Mouse (Mus musculus) kidney, embryonic 16.5 days (tissue): ENCODE data around the gene Clec2g. TPM values are rescaled to one million over a fixed set of nuclear protein-coding genes. Genes with fewer than 3 reads are reported as not detected.
"Not testable (repeated sequence)": the region's sequence is repeated elsewhere in the genome, so short reads cannot be mapped to it uniquely, and the experiment has no call there.

Source experiments
- ATAC-seq: fragments of 200-750 bp; cut with Nextera tagmentation; 2 replicates; pipeline ENCODE4 v1.8.0; 2017; ENCODE audit warnings: moderate TSS enrichment; ENCODE audit not compliant: low FRiP score, low TSS enrichment
- H3K27ac ChIP-seq: fragments of 300-500 bp; sonication (generic); 2 replicates; pipeline ENCODE4 v1.5.1; 2014; ENCODE audit warnings: low read length
- H3K27me3 ChIP-seq: fragments of 300-500 bp; sonication (generic); 2 replicates; pipeline ENCODE4 v1.6.1; 2014; ENCODE audit warnings: low read length, control low read depth, mixed read lengths; ENCODE audit not compliant: insufficient read depth
- H3K36me3 ChIP-seq: fragments of 300-500 bp; sonication (generic); 2 replicates; pipeline ENCODE4 v1.6.1; 2014; ENCODE audit warnings: low read length, control low read depth, mixed read lengths; ENCODE audit not compliant: insufficient read depth
- H3K4me1 ChIP-seq: fragments of 300-500 bp; sonication (generic); 2 replicates; pipeline ENCODE4 v1.6.1; 2014; ENCODE audit warnings: low read length, control low read depth, mixed read lengths; ENCODE audit not compliant: insufficient read depth
- H3K4me2 ChIP-seq: fragments of 300-500 bp; sonication (generic); replicated peaks from 2 replicates; pipeline ENCODE4 v1.6.1; 2014; ENCODE audit warnings: low read depth, low read length
- H3K4me3 ChIP-seq: fragments of 300-500 bp; sonication (generic); 2 replicates; pipeline ENCODE4 v1.5.1; 2014; ENCODE audit warnings: mild to moderate bottlenecking, low read length
- H3K9ac ChIP-seq: fragments of 300-500 bp; sonication (generic); replicated peaks from 2 replicates; pipeline ENCODE4 v1.6.1; 2014; ENCODE audit warnings: low read length
- H3K9me3 ChIP-seq: fragments of 300-500 bp; sonication (generic); 2 replicates; pipeline ENCODE4 v1.6.1; 2016; ENCODE audit warnings: low read length, control low read depth
- WGBS: fragments of 180-500 bp; shearing (Covaris S2); extraction: QIAGEN DNeasy Blood & Tissue Kit; methylation state at CpG from one replicate; pipeline ENCODE4 v1.1.7; 2014; 5-methylcytosine and 5-hydroxymethylcytosine counted together
- polyA plus RNA-seq: library from polyadenylated mRNA; unstranded; fragments of >200 nt; fragmentation: Nextera tagmentation; extraction: Ambion mirVana; gene quantifications from 2 replicates; pipeline ENCODE4 v1.2.1, GENCODE M21; 2015

Clec2g gene
- polyA plus RNA-seq = not detected in 2 replicates

DNA sequence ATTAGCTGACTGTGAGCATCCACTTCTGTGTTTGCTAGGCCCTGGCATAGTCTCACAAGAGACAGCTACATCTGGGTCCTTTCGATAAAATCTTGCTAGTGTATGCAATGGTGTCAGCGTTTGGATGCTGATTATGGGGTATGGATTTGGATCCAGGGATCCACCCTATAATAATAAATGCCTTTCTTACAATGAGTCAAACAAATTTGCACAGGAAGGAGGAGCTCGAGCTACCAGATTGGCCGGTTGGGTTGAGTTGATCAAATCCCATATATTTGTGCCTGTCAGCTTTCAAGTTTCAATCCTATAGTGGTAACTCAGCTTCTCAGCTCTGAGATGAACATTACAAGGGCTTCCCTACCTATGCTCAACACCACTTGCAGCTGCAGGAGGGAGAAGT is at the start of gene Clec2g:
Clec2g (plus strand) TSS at position 301 of the 400 bp plus-strand sequence.
- H3K27ac ChIP-seq, ATAC-seq, H3K9me3 ChIP-seq, H3K27me3 ChIP-seq, H3K4me2 ChIP-seq, H3K4me1 ChIP-seq, H3K4me3 ChIP-seq, H3K9ac ChIP-seq, H3K36me3 ChIP-seq: not testable (repeated sequence)
- 91% methylated on average over 4 of the region's 4 CpGs for WGBS

DNA sequence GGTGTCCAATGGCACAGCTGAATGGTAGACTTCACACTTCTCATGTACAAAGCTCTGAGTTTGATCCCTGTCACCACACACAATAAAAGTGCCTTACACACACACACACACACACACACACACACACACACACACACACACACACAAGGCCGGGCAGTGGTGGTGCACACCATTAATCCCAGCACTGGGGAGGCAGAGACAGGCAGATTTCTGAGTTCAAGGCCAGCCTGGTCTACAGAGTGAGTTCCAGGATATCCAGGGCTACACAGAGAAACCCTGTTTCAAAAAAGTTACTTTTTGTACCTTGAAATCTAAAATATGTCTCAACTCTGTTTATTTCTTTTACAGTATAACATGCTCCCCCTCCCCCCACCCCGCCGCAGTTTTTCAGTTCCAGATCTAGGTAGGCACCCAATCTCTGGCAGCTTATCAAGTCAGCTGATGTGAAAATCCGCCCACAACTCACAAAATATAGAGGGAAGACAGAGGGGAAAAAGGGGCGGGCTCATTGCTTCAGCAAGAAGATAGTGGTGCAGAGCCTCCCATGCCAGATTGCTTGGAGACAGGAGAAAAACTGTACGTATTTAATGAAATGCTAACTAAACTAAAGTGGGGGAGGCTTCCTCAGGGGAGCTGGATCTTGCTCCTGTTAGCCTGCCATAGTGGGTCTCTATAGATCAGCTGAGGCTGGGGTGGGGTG is 46.9 kb upstream of the Clec2g start, which contains the start of gene Clec2i:
Clec2i (plus strand) TSS at position 498 of the 700 bp plus-strand sequence.
- not testable (repeated sequence) for H3K36me3 ChIP-seq, H3K9ac ChIP-seq, H3K9me3 ChIP-seq, ATAC-seq, H3K27ac ChIP-seq, H3K4me1 ChIP-seq, H3K4me3 ChIP-seq, H3K4me2 ChIP-seq, H3K27me3 ChIP-seq
- 84% methylated on average over 6 of the region's 6 CpGs for WGBS

DNA sequence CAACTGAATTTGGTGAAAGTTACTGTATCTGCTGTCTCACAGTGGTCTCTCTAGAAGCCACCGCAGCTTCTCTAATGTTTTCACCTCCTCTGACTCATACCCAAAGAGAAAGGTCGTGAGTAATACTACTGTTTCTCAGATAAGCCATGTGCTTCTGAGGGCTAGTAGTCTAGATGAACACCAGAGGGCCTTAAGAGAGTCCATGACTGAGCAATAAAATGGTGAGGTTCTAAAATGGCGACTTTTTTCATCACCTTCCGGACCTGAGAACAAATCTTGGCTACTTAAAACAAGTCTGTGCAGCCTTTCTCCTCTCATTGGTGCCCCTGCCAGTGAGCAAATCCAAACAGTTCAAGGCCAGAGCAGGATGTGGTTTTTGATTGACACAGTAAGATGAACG is 45.3 kb upstream of the Clec2g start:
- no peak overlapping the region for H3K4me2 ChIP-seq
- H3K27me3 ChIP-seq = no peaks in the 10 kb centered on the region
- H3K4me3 ChIP-seq = no peak overlapping the region
- no peak overlapping the region for H3K9ac ChIP-seq
- no peak overlapping the region for H3K27ac ChIP-seq
- H3K9me3 ChIP-seq = no peaks in the 10 kb centered on the region
- 82% methylated on average over 5 of the region's 5 CpGs for WGBS
- H3K36me3 ChIP-seq = no peaks in the 10 kb centered on the region
- ATAC-seq = no peak
- no peaks in the 10 kb centered on the region for H3K4me1 ChIP-seq

- ATAC-seq = no peak
- WGBS = 62% methylated on average over 2 of the region's 2 CpGs
- H3K4me2 ChIP-seq = no peak within 1 kb of the TSS
Observed at GRCm38 (mm10) chr6:128890948-128891355, 43.2 kb upstream of the Clec2g start, which contains the start of gene BC035044. TSS of gene BC035044 (minus strand) at chr6:128891126.

GRCm38 (mm10) chr6:128895404-128896001 is 38.7 kb upstream of the Clec2g start:
- H3K27me3 ChIP-seq = no peaks in the 10 kb centered on the region
- no peak overlapping the region for H3K9ac ChIP-seq
- no peaks in the 10 kb centered on the region for H3K36me3 ChIP-seq
- no peak for ATAC-seq
- no peaks in the 10 kb centered on the region for H3K4me1 ChIP-seq
- 84% methylated on average over 3 of the region's 3 CpGs for WGBS
- no peak overlapping the region for H3K27ac ChIP-seq
- H3K4me2 ChIP-seq = no peak overlapping the region
- H3K4me3 ChIP-seq = no peak overlapping the region
- H3K9me3 ChIP-seq = no peaks in the 10 kb centered on the region

More at GRCm38 (mm10) chr6:128890948-128891355, 43.2 kb upstream of the Clec2g start, which contains the start of gene BC035044:
- Histone ChIP-seq H3K9me3 (no peaks in the 10 kb centered on the region), H3K27me3 (no peaks in the 10 kb centered on the region), H3K36me3 (no peaks in the 10 kb centered on the region), H3K27ac (no peak within 1 kb of the TSS), H3K4me1 (no peaks in the 10 kb centered on the region), H3K4me3 (no peak within 1 kb of the TSS), H3K9ac (no peak within 1 kb of the TSS)

DNA sequence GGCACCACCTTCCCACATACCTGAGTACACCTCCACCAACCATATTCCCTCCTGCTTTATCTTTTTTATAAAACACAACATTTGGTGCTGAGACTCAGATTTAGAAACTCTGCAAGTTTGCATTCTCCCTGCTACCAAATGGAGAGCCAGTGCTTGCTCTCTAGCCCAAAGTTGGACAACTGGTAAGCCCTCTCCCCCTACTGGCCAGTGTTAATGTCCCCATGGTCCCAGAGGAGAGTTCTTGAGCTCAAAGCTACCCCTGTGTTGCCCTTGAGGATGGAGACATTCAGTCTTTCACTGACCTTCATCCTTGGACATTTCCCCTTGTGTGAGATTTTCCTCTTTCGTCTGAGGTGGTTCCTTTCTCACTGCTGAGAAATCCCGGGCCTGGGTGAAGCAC is 34.1 kb upstream of the Clec2g start:
- no peaks in the 10 kb centered on the region for H3K36me3 ChIP-seq
- no peak overlapping the region for H3K27ac ChIP-seq
- WGBS = 86% methylated on average over 2 of the region's 2 CpGs
- H3K27me3 ChIP-seq = no peaks in the 10 kb centered on the region
- no peak overlapping the region for H3K4me2 ChIP-seq
- no peaks in the 10 kb centered on the region for H3K4me1 ChIP-seq
- H3K4me3 ChIP-seq = no peak overlapping the region
- H3K9me3 ChIP-seq = no peaks in the 10 kb centered on the region
- H3K9ac ChIP-seq = no peak overlapping the region
- no peak for ATAC-seq

DNA sequence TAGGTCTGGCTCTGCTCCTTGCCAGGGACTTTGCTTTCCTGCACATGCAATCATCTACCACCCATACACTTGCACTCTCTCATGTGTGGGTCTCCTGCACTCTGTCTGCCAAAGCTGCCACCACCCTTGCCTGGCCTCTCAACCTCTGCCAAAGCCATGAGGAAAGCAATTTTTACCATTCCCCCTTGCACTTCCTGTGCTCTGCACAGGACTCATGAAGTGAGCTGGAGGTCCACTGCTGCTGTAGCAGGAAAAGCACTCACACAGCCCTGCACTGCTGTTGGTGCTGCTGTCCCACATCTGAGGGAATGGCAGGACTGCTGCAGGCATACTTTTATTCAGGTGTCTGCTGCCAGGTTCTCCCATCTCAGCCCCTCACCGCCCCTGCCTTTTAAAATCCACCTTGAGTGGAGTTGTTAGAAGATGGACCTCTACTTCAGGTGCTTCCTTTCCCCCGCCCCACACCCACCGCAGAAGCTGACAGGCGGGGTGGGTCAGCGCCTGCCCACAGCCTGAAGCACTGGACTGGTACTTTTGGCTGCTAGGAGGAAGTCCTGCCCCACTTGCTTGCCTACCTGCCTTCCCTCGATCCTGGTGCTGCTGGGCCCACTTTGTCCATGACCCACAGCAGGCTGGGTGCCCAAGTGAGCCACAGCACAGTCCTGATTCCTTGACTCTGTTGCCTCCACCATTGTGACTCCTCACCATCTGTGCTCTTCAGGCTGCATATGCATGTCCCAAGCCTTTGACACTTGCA is 33.2 kb upstream of the Clec2g start:
- 83% methylated on average over 6 of the region's 6 CpGs for WGBS
- not testable (repeated sequence) for H3K4me1 ChIP-seq, H3K4me2 ChIP-seq, H3K36me3 ChIP-seq, H3K27ac ChIP-seq, H3K9me3 ChIP-seq, ATAC-seq, H3K4me3 ChIP-seq, H3K9ac ChIP-seq, H3K27me3 ChIP-seq

- Histone ChIP-seq H3K9me3 (no peaks in the 10 kb centered on the region), H3K36me3 (no peaks in the 10 kb centered on the region), H3K4me3 (no peak overlapping the region), H3K27ac (no peak overlapping the region), H3K27me3 (no peaks in the 10 kb centered on the region), H3K4me2 (no peak overlapping the region), H3K9ac (no peak overlapping the region), H3K4me1 (no peaks in the 10 kb centered on the region)
- ATAC-seq = no peak
- 79% methylated on average over 2 of the region's 2 CpGs for WGBS
Observed at GRCm38 (mm10) chr6:128913598-128914254, 20.5 kb upstream of the Clec2g start.

- Histone ChIP-seq H3K4me3 (no peak overlapping the region), H3K27ac (no peak overlapping the region), H3K4me2 (no peak overlapping the region), H3K36me3 (no peaks in the 10 kb centered on the region), H3K9me3 (no peaks in the 10 kb centered on the region), H3K27me3 (no peaks in the 10 kb centered on the region), H3K9ac (no peak overlapping the region), H3K4me1 (no peaks in the 10 kb centered on the region)
- WGBS = 88% methylated on average over 2 of the region's 2 CpGs
- ATAC-seq = no peak
Observed at GRCm38 (mm10) chr6:128917322-128917721, 16.9 kb upstream of the Clec2g start.
